Mouse (Mus musculus) v-Abl transformed pro-B cells (cell line): ENCODE data around the gene Kif5c.

Experiments
- in situ Hi-C, 2 experiments: fragments of 400-800 bp; cut with MboI; formaldehyde crosslinking; loops; one replicate each; pipeline ENCODE4 v1.15.1; 2025; ENCODE audit not compliant: unreplicated experiment in 2 of 2

The Kif5c gene

DNA sequence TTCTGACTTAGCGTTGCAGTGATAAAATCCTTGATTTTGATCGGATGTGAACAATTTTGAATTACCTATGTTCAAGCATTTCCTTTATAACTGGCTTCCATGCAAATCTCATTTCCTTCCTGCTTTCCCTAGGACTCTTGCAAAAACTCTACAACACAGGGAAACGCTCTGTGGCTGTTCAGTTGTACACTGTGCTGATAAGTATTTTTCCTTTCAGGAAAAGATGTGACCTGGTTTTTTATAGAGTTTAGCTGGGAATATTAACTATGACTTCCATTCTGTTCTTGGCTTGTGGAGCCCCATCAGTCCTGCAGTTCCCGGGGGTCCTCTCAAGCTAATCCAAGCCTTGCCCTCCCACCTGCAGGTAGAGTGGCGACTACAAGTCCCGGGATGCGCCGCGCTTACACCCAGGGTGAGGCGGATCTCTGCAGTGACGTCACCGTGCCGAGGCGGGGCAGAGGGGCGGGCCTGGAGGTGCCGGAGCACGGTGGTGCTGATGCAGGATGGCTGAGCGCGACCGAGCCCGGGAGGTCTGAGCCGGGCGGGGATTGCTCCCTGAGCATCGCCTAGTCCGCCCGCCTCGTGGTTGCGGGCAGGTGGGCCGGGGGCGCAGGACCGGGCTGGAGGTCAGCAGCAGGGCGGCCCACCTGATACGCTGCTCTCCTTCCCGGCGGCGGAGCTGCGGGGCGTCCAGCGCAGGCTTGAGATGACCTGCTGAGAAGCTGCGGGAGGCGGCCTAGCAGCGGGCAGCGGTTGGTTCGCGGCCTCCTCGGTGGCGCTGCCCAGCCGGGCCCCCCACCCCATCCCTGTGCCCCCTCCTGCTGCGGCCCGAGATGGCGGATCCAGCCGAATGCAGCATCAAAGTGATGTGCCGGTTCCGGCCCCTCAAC, at the start of gene Kif5c:
TSS of gene Kif5c (plus strand) at position 470 of the 890 bp plus-strand sequence.
- in situ Hi-C loops, result no loop called here

DNA sequence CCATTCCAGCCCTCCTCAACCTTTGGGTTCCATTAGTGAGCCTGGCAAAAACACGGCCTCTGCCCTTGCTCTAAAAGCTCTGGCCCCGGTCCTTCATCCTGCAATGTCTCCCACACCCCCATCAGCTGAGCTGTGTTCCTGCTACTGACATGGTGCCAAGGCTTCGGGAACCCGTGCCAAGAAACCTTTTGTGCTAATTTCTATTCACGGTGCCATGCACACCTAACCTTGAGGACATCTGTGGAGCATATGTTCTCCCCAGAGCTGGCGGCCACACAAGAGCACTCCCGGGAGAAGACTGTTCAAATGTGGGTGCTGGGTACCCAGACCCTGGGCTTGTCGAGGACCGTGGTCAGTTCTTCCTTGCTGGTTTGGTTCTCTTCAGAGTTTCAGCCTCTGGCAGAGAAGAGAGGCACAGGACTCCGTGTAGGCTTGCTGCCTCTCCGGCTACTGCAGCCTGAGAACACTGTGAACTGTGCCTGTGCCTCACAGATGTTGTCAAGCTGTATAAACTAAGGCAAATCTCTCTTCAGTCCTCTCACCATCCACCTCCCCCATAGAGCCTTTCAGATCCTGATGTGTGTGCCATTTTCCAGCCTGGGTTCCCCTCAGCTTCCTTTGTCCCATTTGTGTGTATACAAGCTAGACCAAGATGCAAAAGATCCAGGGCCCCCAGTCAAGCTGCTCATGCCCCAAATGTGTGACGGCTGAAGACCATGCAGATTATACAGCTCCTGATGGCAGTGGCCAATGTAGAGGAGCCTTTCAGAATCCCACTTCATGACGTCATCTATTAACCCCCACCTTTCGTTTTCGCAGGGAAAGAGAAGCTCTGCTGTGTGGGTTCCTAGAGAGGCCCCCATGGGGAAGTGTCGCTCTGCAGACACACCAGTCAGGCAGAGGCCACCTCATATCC, 49.0 kb upstream of the Kif5c start:
- in situ Hi-C loops, result no loop called here

DNA sequence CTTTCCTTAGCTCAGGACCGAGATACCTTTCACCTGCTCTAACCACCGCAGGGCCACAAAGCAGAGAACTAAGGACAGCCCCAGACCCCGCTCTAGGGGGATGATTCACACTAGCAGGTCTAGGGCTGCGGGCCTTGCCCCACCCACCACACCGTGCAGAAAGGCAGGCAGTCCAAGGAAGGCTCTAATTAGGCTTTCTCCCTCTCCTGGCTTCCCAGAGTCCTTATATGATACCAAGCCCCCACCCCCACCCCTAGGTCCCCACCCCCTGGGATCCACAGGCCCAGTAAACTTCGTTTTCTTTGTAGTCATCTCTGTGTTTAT, 48.4 kb upstream of the Kif5c start:
- in situ Hi-C loops, result no loop called here

- in situ Hi-C loops, result no loop called here
Observed at GRCm38 (mm10) chr2:49571159-49571920, 47.8 kb upstream of the Kif5c start.

GRCm38 (mm10) chr2:49572111-49572642, 46.9 kb upstream of the Kif5c start:
- in situ Hi-C loops, result no loop called here

GRCm38 (mm10) chr2:49572684-49573083, 46.4 kb upstream of the Kif5c start:
- in situ Hi-C loops, result no loop called here

- in situ Hi-C loops, result no loop called here
Observed at GRCm38 (mm10) chr2:49573282-49573681, 45.8 kb upstream of the Kif5c start.

- in situ Hi-C loops, result no loop called here
Observed at GRCm38 (mm10) chr2:49580585-49580984, 38.5 kb upstream of the Kif5c start.

GRCm38 (mm10) chr2:49582546-49582945, 36.6 kb upstream of the Kif5c start:
- in situ Hi-C loops, result no loop called here

- in situ Hi-C loops, result no loop called here
Observed at GRCm38 (mm10) chr2:49583311-49583710, 35.8 kb upstream of the Kif5c start.

DNA sequence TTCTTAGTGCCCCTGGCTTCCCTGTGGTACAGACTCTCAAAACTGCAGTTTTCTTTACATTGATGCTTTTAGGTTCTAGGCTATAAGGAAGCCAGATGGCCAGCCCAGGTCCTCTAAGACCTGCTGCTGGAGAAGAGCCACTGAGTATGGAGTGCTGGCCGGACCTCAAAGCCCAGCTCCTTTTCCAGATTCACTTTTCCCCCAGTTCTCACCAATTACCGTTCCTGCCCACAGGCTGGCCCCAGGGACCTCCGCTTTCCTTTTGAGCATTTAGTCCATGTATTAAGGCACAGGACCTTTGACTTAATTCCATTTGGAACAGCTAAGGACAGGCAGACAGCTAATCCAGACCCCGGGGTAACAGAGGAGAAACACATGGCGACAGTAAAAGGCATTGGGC, 28.6 kb upstream of the Kif5c start:
- in situ Hi-C loops, result no loop called here

- in situ Hi-C loops, result no loop called here
Observed at GRCm38 (mm10) chr2:49592926-49593325, 26.2 kb upstream of the Kif5c start.

DNA sequence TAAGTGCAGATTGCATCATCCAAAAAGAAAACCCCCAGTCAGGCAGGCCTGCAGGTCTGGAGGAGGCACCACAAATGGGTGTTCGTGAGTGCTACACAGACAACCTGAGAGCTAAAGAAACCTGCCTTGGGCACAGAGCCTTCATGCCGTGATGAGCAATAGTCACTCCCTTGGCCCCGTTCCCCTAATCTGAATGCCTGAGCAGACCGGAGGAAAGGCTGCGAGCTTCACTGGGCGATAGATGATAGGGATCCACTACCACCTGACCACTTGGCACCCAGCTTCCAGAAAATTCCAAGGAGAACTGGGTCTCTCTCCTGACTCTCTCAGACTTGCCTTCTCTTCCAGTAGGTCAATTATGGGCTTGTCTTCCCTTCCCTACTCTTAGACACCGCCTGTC, 24.2 kb upstream of the Kif5c start:
- in situ Hi-C loops, result no loop called here

DNA sequence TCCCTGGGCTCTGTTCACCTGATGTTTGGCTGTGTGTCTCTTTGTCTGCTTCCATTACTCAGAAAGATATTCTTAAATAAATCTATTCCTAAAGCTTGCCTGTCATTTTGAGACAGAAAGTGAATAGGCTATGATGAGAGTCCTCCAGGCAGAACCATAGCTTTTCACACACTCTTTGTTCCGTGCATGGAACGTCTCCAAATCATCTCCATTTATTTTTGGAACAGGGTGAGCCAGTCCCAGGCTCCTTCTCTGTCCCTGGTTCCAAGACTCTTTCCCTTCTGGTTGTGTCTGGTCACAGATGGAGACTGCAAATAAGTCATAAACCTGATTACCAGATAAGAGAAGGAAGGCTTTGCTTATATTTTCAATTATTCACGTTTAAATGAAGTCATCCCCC, 22.8 kb upstream of the Kif5c start:
- in situ Hi-C loops, result no loop called here

GRCm38 (mm10) chr2:49600021-49600681, 18.9 kb upstream of the Kif5c start:
- in situ Hi-C loops, result no loop called here

- in situ Hi-C loops, result no loop called here
Observed at GRCm38 (mm10) chr2:49602791-49603349, 16.2 kb upstream of the Kif5c start.

DNA sequence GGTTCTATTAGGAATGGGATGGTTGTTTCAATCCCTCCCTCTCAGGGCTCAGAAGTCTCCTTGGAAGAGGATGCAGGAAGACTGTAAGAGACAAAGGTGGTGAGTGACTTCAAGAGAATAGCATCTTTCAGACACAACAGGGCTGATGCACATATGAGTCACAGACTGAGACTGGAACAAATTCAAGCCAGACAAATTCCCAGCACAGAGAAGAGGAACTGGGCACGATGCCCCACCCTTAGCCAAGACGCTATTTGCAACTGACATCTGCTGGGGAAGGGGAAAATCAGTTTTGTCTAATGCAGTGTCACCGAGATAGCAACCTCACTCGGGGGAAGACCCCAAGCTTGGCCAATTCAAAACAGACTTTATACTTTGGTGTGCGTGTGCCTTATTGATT, 9.5 kb upstream of the Kif5c start:
- in situ Hi-C loops, result no loop called here

GRCm38 (mm10) chr2:49616765-49617164, 2.3 kb upstream of the Kif5c start:
- in situ Hi-C loops, result no loop called here

DNA sequence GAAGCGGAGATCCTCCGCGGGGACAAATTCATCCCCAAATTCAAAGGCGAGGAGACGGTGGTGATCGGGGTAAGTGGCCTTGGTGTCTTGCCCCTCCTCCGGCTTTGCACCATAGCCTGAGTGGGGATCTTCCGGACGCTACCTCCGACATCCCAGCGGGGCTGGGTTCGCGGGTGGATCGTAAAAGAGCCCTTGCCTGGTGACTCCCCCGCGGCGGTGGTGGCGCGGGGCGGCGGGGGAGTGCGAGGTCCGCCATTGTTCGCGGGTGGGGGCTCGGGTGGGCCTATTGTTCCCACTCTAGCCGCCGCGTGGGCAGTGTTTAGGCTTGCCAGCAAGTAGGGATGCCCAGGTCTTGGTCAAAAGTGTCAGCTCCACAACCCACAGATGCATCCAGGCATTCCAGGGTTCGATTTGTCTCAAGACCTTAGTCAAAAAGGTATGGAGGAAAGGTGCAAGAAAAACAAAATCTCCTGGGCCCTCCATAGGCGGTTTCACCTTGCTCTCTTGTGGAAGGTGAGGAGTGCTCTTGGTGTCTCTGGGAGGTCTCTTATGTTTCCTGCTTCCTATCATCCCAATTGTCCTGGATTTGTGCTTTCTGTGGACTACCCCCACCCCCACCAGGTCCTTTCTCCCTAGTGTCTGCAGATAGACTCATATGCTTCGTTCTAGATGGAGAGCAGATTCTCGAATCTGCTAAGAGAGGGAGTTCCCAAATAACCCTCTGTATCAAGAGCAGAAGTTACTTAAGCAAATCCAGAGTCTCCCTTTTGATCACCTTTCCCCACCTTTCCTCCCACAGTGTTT, 823 bp downstream of the Kif5c start:
- in situ Hi-C loops, result no loop called here
